Mouse (Mus musculus) CH12.LX (cell line): ENCODE measurements around the gene Inpp5d. TPM values are rescaled to one million over a fixed set of nuclear protein-coding genes. Genes with fewer than 3 reads are reported as not detected.

Experiments
- DNase-seq: peaks from one replicate; pipeline ENCODE4 v3.0.0-alpha.2; 2013; ENCODE audit errors: extremely low read depth
- H3K27ac ChIP-seq: 2 replicates; pipeline ENCODE4 v1.5.1; 2012; ENCODE audit warnings: low read depth, mild to moderate bottlenecking, control low read depth, moderate library complexity; ENCODE audit not compliant: insufficient read depth
- H3K27me3 ChIP-seq: replicated peaks from 2 replicates; pipeline ENCODE3; 2012; ENCODE audit warnings: inconsistent platforms
- H3K36me3 ChIP-seq, 2 experiments: replicated peaks in 1 of 2; 2 replicates each; pipeline versions ENCODE3 to v1.6.1; 2012; ENCODE audit warnings: inconsistent platforms in 1 of 2, low read length in 1 of 2, mild to moderate bottlenecking in 1 of 2, mixed read lengths in 1 of 2, moderate library complexity in 1 of 2; ENCODE audit not compliant: control insufficient read depth in 1 of 2, insufficient read depth in 1 of 2
- H3K4me1 ChIP-seq, 2 experiments: 2 replicates each; pipeline ENCODE4 v1.6.1; 2012; ENCODE audit warnings: inconsistent platforms in 1 of 2, moderate library complexity in 1 of 2; ENCODE audit not compliant: insufficient read depth in 2 of 2, control insufficient read depth in 1 of 2
- H3K4me2 ChIP-seq: 2 replicates; pipeline ENCODE4 v1.6.1; 2012; ENCODE audit warnings: low read depth, mild to moderate bottlenecking, control low read depth; ENCODE audit not compliant: poor library complexity, insufficient read depth, severe bottlenecking
- H3K4me3 ChIP-seq, 3 experiments: fragments of 150-350 bp in 1 of 3; sonication (generic) in 1 of 3; replicated peaks in 1 of 3; 2 replicates each; pipeline versions ENCODE3 to v1.5.1; 2011 to 2012; ENCODE audit warnings: low read depth in 2 of 3, low read length in 2 of 3, mild to moderate bottlenecking in 2 of 3, moderate library complexity in 2 of 3, control low read depth in 1 of 3, improper control_type of control experiment in 1 of 3, inconsistent platforms in 1 of 3, mixed read lengths in 1 of 3; ENCODE audit not compliant: poor library complexity in 1 of 3
- H3K79me2 ChIP-seq: replicated peaks from 2 replicates; pipeline ENCODE4 v1.6.1; 2012; ENCODE audit warnings: mild to moderate bottlenecking, moderate library complexity; ENCODE audit not compliant: control insufficient read depth, poor library complexity, insufficient read depth, severe bottlenecking; ENCODE audit errors: extremely low read depth
- H3K9ac ChIP-seq: 2 replicates; pipeline ENCODE4 v1.6.1; 2012; ENCODE audit warnings: low read depth, mild to moderate bottlenecking, control low read depth, moderate library complexity; ENCODE audit not compliant: insufficient read depth
- H3K9me3 ChIP-seq: replicated peaks from 2 replicates; pipeline ENCODE3; 2012; ENCODE audit warnings: low read length, inconsistent platforms, mixed read lengths
- CHD1 ChIP-seq: IDR thresholded peaks from 2 replicates; pipeline ENCODE4 v1.6.1; 2012; ENCODE audit warnings: low read depth, low read length, improper control_type of control experiment, inconsistent platforms
- CHD2 ChIP-seq: IDR thresholded peaks from 2 replicates; pipeline ENCODE4 v1.6.1; 2011; ENCODE audit warnings: low read length, improper control_type of control experiment
- CTCF ChIP-seq, 2 experiments: IDR thresholded peaks in 1 of 2; conservative IDR thresholded peaks in 1 of 2; 2 replicates each; pipeline ENCODE4 v1.5.1; 2011 to 2012; ENCODE audit warnings: low read depth in 2 of 2, low read length in 2 of 2, improper control_type of control experiment in 1 of 2, inconsistent platforms in 1 of 2, mild to moderate bottlenecking in 1 of 2, moderate library complexity in 1 of 2
- E2F4 ChIP-seq: IDR thresholded peaks from 2 replicates; pipeline ENCODE4 v1.6.1; 2011; ENCODE audit warnings: low read depth, low read length, improper control_type of control experiment; ENCODE audit not compliant: insufficient replicate concordance
- ELF1 ChIP-seq: IDR thresholded peaks from 2 replicates; pipeline ENCODE4 v1.6.1; 2014; ENCODE audit warnings: low read depth, mild to moderate bottlenecking, inconsistent platforms, low read length, improper control_type of control experiment
- IRF4 ChIP-seq: IDR thresholded peaks from 2 replicates; pipeline ENCODE4 v1.6.1; 2014; ENCODE audit warnings: low read depth, mild to moderate bottlenecking, inconsistent platforms, low read length, improper control_type of control experiment
- JUN ChIP-seq: IDR thresholded peaks from 2 replicates; pipeline ENCODE4 v1.6.1; 2011; ENCODE audit warnings: low read depth, mild to moderate bottlenecking, low read length, improper control_type of control experiment, moderate library complexity; ENCODE audit not compliant: insufficient read depth
- KAT2A ChIP-seq: IDR thresholded peaks from 2 replicates; pipeline ENCODE4 v1.6.1; 2012; ENCODE audit warnings: low read length, improper control_type of control experiment, inconsistent platforms; ENCODE audit not compliant: insufficient replicate concordance
- MAFK ChIP-seq: IDR thresholded peaks from 2 replicates; pipeline ENCODE4 v1.6.1; 2011; ENCODE audit warnings: low read length, improper control_type of control experiment; ENCODE audit not compliant: insufficient replicate concordance
- MYC ChIP-seq: IDR thresholded peaks from 2 replicates; pipeline ENCODE4 v1.6.1; 2011; ENCODE audit warnings: low read depth, mild to moderate bottlenecking, improper control_type of control experiment, low read length
- NRF1 ChIP-seq: IDR thresholded peaks from 2 replicates; pipeline ENCODE4 v1.6.1; 2014; ENCODE audit warnings: low read depth, mild to moderate bottlenecking, inconsistent platforms, low read length, improper control_type of control experiment, moderate library complexity
- PAX5 ChIP-seq: IDR thresholded peaks from 2 replicates; pipeline ENCODE4 v1.6.1; 2012; ENCODE audit warnings: low read length, inconsistent platforms, mixed read lengths
- POLR2A ChIP-seq: IDR thresholded peaks from 2 replicates; pipeline ENCODE4 v1.6.1; 2011; ENCODE audit warnings: low read depth, mild to moderate bottlenecking, improper control_type of control experiment, low read length
- POLR2AphosphoS2 ChIP-seq: IDR thresholded peaks from 2 replicates; pipeline ENCODE4 v1.6.1; 2011; ENCODE audit warnings: low read depth, low read length, improper control_type of control experiment
- RCOR1 ChIP-seq: conservative IDR thresholded peaks from 2 replicates; pipeline ENCODE4 v1.6.1; 2012; ENCODE audit warnings: low read depth, mild to moderate bottlenecking, inconsistent platforms, low read length, improper control_type of control experiment
- SMC3 ChIP-seq: IDR thresholded peaks from 2 replicates; pipeline ENCODE4 v1.6.1; 2011; ENCODE audit warnings: low read depth, low read length, improper control_type of control experiment
- TBP ChIP-seq: conservative IDR thresholded peaks from 2 replicates; pipeline ENCODE4 v1.6.1; 2011; ENCODE audit warnings: low read depth, low read length, improper control_type of control experiment
- TCF12 ChIP-seq: IDR thresholded peaks from 2 replicates; pipeline ENCODE4 v1.6.1; 2014; ENCODE audit warnings: low read depth, mild to moderate bottlenecking, inconsistent platforms, low read length, improper control_type of control experiment
- USF2 ChIP-seq: conservative IDR thresholded peaks from 2 replicates; pipeline ENCODE4 v1.6.1; 2011; ENCODE audit warnings: low read depth, low read length, improper control_type of control experiment
- ZNF384 ChIP-seq: IDR thresholded peaks from 2 replicates; pipeline ENCODE4 v1.6.1; 2012; ENCODE audit warnings: low read depth, low read length, improper control_type of control experiment, inconsistent platforms
- dilution Hi-C: fragments of 300-500 bp; cut with MboI; formaldehyde crosslinking; loops from 2 replicates; pipeline ENCODE4 v1.14.3; 2020; ENCODE audit warnings: low sequenced_read_pairs; ENCODE audit not compliant: extremely low pct_unique_long_range_greater_than_20kb, extremely low pct_ligation_motif_present
- in situ Hi-C: fragments of 300-500 bp; cut with MboI; formaldehyde crosslinking; loops from 3 replicates; pipeline ENCODE4 v1.14.3; 2019; ENCODE audit warnings: low sequenced_read_pairs, low pct_ligation_motif_present, low pct_unique_long_range_greater_than_20kb, mixed read lengths
- polyA plus RNA-seq: library from polyadenylated mRNA; unstranded; fragments of >175 nt; gene quantifications from 2 replicates; pipeline ENCODE4 v1.2.1, GENCODE M21; 2012; ENCODE audit warnings: low read depth; ENCODE audit not compliant: insufficient read length
- total RNA-seq, 2 experiments: library from RNA; depleted of rRNA; stranded (reverse); fragments of 300-350 nt in 1 of 2; fragments of >200 nt in 1 of 2; gene quantifications; 2 replicates each; pipeline ENCODE4 v1.2.3; 2012 to 2014

Gene Inpp5d
- total and polyA plus RNA-seq, 3 experiments: 97.1 to 109 (median 106) TPM

- Histone ChIP-seq H3K27me3 (no peaks in the 10 kb centered on the region), H3K4me1 (no peaks in the 10 kb centered on the region), H3K36me3 (peaks cover 73 to 90% of the 10 kb centered on the region in 2 experiments), H3K4me2 (no peak overlapping the region), H3K9ac (no peak overlapping the region), H3K27ac (no peak overlapping the region), H3K9me3 (peaks cover 14% of the 10 kb centered on the region), H3K79me2 (no peaks in the 10 kb centered on the region; the same call in 1 of the 2 replicates), H3K4me3 (no peak overlapping the region)
- in situ Hi-C loops (no loop called here), dilution Hi-C loops (no loop called here)
- TF ChIP-seq TCF12: no peak
- no peak for TF ChIP-seq PAX5
- no peak for TF ChIP-seq TBP
- no peak for TF ChIP-seq ELF1
- TF ChIP-seq E2F4: no peak
- TF ChIP-seq CTCF (conservative IDR thresholded peaks at IDR 0.05 in 1 of 2, IDR thresholded peaks at IDR 0.05 in 1 of 2; ENCODE audit: low read depth in 2 of 2, low read length in 2 of 2): no peak
- no peak for TF ChIP-seq NRF1
- no peak for DNase-seq
Observed at GRCm38 (mm10) chr1:87687009-87687408, 66.9 kb downstream of the Inpp5d start.

GRCm38 (mm10) chr1:87689661-87690341, 69.7 kb downstream of the Inpp5d start:
- dilution Hi-C loops (no loop called here), in situ Hi-C loops (no loop called here)
- DNase-seq: no peak
- no peak overlapping the region for H3K27ac ChIP-seq
- H3K79me2 ChIP-seq: no peaks in the 10 kb centered on the region; the same call in 1 of the 2 replicates
- H3K4me3 ChIP-seq: no peak overlapping the region
- no peak overlapping the region for H3K4me2 ChIP-seq
- peaks cover 67 to 94% of the 10 kb centered on the region in 2 experiments for H3K36me3 ChIP-seq
- TF ChIP-seq CHD2 (no peak), NRF1 (no peak), CHD1 (no peak), PAX5 (no peak), KAT2A (no peak), MYC (no peak), MAFK (no peak), JUN (no peak), ZNF384 (no peak), POLR2A (no peak), USF2 (no peak), SMC3 (no peak), TBP (no peak), RCOR1 (no peak), CTCF (conservative IDR thresholded peaks at IDR 0.05 in 1 of 2, IDR thresholded peaks at IDR 0.05 in 1 of 2; ENCODE audit: low read depth in 2 of 2, low read length in 2 of 2) (no peak), IRF4 (no peak), POLR2AphosphoS2 (no peak)
- no peaks in the 10 kb centered on the region for H3K4me1 ChIP-seq
- no peak overlapping the region for H3K9ac ChIP-seq
- H3K27me3 ChIP-seq: no peaks in the 10 kb centered on the region
- H3K9me3 ChIP-seq: no peaks in the 10 kb centered on the region
